Mouse (Mus musculus) heart, postnatal 10 days (tissue): ENCODE results near the gene Dram2. TPM values are rescaled to one million over a fixed set of nuclear protein-coding genes. Genes with fewer than 3 reads are reported as not detected.
"Not testable (repeated sequence)": the region's sequence is repeated elsewhere in the genome, so short reads cannot be mapped to it uniquely, and the experiment has no call there.

ENCODE experiments used
- DNase-seq, 2 experiments: peaks; one replicate each; pipeline ENCODE4 v3.0.0; 2021
- intact Hi-C: fragments of 180-260 bp; cut with DNase I; formaldehyde crosslinking; loops from one replicate; pipeline ENCODE4 v1.15.1; 2025
- total RNA-seq, 2 experiments: library from RNA; stranded (reverse); gene quantifications; 2 replicates each; pipeline ENCODE4 v1.2.3; 2021

Gene Dram2
- 100 to 1,000 TPM in 1 of 2 experiments, 10 to 100 TPM in 1; 91.4 to 101 TPM for total RNA-seq

DNA sequence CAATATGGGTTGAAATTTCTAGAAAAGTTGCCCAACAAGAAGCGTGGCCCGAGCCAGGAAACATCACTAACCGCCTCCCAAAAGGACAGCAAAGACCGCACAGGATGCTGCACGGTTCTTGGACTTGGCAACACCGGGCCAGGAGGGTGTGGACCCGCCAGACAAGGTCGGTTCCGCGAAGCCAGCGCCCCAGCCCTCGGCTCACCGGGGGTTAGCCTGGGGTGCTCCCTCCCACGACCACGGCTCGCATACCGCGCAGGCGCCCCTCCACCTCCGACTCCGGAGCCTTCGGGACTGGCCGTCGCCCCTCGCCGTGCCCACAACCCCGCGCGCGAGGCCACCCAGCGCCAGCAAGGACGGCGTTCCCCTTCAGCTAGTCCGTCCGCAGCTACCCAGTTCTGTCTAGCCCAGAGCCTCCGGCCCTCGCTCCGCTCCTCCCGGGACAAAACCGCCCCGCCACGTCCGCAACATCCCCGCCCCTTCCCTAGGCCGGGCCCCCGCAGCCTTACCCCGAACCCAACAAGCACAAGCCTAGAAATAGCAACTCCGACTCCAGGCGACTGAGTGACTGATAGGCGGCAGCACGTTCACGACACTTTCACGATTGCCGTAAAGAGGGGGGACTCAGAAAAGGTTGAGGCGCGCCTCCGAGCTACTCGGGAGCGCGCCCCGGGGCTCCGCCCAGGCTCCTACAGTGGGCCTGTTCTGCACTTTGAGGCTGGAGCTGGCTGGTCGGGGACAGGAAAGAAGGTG lies at the start of gene Dram2, which contains the start of gene Cept1:
Gene Dram2, plus strand, starts transcription at position 628 of the 753 bp plus-strand sequence.
Gene Cept1, minus strand, starts transcription at position 632 of the 753 bp plus-strand sequence.
- peak; percentile 95 to 96 for DNase-seq
- intact Hi-C loops, result loop anchor here (5.0 kb wide), 1 partner anchor 175 kb away; no protein-coding TSS in a partner anchor

GRCm38 (mm10) chr3:106500510-106500909 lies 47.1 kb upstream of the Dram2 start:
- DNase-seq, result no peak
- intact Hi-C loops, result no loop called here

- no peak for DNase-seq
- intact Hi-C loops, result no loop called here
These were observed 44.7 kb upstream of the Dram2 start for GRCm38 (mm10) chr3:106502892-106503291.

DNA sequence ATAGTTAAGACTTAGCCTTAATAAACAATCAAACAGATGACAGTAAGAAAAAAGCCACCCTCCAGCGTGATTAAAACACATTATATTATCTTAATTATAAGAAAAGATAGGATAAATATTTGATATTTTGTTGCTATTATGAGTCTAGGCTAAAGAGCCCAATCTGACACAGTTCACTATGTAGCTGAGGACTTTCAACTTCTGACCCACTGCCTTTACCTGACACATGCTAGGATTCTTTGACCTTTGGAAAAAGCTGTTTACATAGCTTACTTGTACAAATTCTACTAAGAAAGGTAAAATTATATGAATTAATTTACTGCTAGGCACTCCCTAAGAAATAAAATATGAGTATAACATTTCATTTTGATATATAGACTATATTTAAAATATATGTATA lies 36.9 kb upstream of the Dram2 start:
- intact Hi-C loops, result no loop called here
- DNase-seq, result no peak

GRCm38 (mm10) chr3:106515016-106515415 lies 32.6 kb upstream of the Dram2 start:
- no peak for DNase-seq
- intact Hi-C loops, result no loop called here

- DNase-seq, result no peak
- intact Hi-C loops, result no loop called here
These were observed 24.9 kb upstream of the Dram2 start for GRCm38 (mm10) chr3:106522730-106523129.

- no peak for DNase-seq
- intact Hi-C loops, result no loop called here
These were observed 21.2 kb upstream of the Dram2 start for GRCm38 (mm10) chr3:106526411-106526810.

GRCm38 (mm10) chr3:106528032-106528431 lies 19.6 kb upstream of the Dram2 start:
- intact Hi-C loops, result no loop called here
- DNase-seq, result no peak

- intact Hi-C loops, result no loop called here
These were observed 14.3 kb upstream of the Dram2 start for GRCm38 (mm10) chr3:106533277-106533676.

GRCm38 (mm10) chr3:106544721-106545316 lies 2.8 kb upstream of the Dram2 start:
- intact Hi-C loops, result loop anchor here (5.0 kb wide), 1 partner anchor 177 kb away; no protein-coding TSS in a partner anchor
- DNase-seq, result no peak

More at GRCm38 (mm10) chr3:106533277-106533676, 14.3 kb upstream of the Dram2 start:
- DNase-seq, result no peak

GRCm38 (mm10) chr3:106547924-106548539 lies 434 bp downstream of the Dram2 start:
- DNase-seq, result peak; percentile 58 to 66
- intact Hi-C loops, result loop anchor here (5.0 kb wide), 1 partner anchor 174 kb away; no protein-coding TSS in a partner anchor

- intact Hi-C loops, result loop anchor here (5.0 kb wide), 1 partner anchor 173 kb away; no protein-coding TSS in a partner anchor
- DNase-seq, result no peak
These were observed 1.4 kb downstream of the Dram2 start for GRCm38 (mm10) chr3:106548971-106549370.

DNA sequence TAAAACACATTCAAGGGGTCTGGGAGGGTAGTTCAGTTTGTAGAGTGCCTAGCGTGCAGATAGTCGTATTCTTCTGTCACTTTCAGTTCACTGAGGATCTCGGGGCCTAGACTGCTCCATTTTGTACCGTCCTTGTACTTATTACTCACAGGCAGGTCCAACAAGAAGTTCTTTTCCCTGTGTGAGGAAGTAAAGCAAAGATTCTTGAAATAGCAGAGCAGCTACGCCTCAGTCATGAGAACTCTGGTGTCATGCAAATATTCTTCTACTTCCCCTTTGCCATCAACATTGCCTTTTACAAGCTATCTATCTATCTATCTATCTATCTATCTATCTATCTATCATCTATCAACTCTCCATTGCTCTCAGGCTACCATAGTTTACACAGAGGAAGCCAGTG lies 5.8 kb downstream of the Dram2 start:
- intact Hi-C loops, result no loop called here
- no peak for DNase-seq

DNA sequence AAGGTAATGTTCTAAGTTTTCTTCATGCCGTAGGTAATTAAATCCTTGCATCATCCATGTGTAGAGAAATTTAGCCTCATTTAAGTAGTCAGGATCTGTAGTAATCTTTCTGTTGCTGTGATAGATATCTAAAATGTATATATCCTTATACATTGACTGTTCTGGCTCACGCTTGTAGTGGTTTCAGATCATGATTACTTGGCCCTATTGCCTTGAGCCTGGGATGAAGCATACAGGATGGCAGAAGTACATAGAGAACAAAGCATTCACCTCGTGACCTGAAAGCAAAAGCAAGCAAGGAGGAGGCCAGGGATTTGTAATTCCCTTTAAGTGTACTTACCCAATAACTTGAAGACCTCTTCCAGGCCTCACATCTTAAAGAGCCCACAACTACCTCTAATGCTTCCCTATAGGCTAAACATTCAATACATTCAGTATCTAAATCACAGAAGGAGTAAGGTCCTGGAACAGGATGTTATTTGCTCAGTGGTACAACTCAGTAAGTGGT lies 8.2 kb downstream of the Dram2 start:
- DNase-seq, result no peak
- intact Hi-C loops, result no loop called here

GRCm38 (mm10) chr3:106558271-106558670 lies 10.7 kb downstream of the Dram2 start:
- DNase-seq, result no peak
- intact Hi-C loops, result no loop called here

GRCm38 (mm10) chr3:106565876-106566275 lies 18.3 kb downstream of the Dram2 start:
- intact Hi-C loops, result no loop called here

GRCm38 (mm10) chr3:106573191-106573590 lies 25.6 kb downstream of the Dram2 start:
- intact Hi-C loops, result no loop called here
- no peak for DNase-seq

More at GRCm38 (mm10) chr3:106565876-106566275, 18.3 kb downstream of the Dram2 start:
- no peak for DNase-seq

DNA sequence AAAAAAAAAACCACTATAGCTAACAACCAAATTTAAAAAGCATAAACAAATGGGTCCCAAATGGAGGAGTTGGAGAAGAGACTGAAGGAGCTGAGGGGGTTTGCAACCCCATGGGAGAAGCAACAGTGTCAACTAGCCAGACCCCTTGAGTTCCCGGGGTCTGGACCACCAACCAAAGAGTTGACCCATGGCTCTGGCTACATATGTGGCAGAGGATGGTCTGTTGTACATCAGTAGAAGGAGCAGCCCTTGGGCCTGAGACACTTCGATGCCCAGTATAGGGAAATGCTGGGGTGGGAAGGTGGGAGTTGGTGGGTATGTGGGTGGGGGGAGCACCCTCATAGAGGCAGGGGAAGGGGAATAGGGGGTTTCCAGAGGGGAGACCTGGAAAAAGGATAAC lies 31.7 kb downstream of the Dram2 start:
- intact Hi-C loops, result no loop called here
- DNase-seq, result no peak

GRCm38 (mm10) chr3:106593631-106594030 lies 46.0 kb downstream of the Dram2 start:
- DNase-seq, intact Hi-C loops: not testable (repeated sequence)

GRCm38 (mm10) chr3:106618103-106618502 lies 70.5 kb downstream of the Dram2 start:
- DNase-seq, result no peak
- intact Hi-C loops, result no loop called here
